ENCODE assay signal across 13 mouse cellular contexts in the genomic region with DNA sequence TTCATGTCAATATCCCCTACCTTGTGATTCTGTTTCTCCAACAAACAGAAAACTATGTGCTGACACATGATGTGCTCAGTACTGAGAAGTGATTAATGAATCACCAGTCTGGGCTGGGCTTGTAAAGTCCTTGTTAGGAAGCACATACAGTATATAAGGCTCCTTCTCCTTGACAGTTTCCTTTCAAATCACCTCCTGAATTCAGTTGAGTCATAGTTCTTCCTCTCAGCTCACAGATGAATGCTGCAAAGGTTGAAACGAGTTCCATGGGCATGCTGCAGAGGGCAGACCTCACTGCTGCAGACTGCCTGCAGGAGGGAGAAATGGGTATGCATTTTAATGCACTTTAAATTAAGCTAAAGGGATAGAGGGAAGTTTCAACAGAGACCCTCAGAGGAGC. TPM values are rescaled to one million over a fixed set of nuclear protein-coding genes. Genes with fewer than 3 reads are reported as not detected.
DNase-seq lines count a peak whose midpoint lies in the region; ATAC-seq and TF ChIP-seq lines count a peak whose summit lies in the region.
"Had no signal": no experiment of that assay in that cellular context is flagged by ENCODE, and none has a peak within 500 bp of the region (broad histone marks: within the 10 kb centered on the region; RNA-seq: fewer than 3 reads in every experiment).

A gene (plus strand): TSS at position 180 of the 400 bp plus-strand sequence.

- H3K27me3 ChIP-seq in hindbrain, postnatal 0 days (ENCODE audit: insufficient read depth, low read length) = no peaks in the 10 kb centered on the region
- no peaks in the 10 kb centered on the region for H3K27me3 ChIP-seq in hindbrain, embryonic 10.5 days (ENCODE audit: insufficient read depth, poor library complexity, severe bottlenecking)
- no peaks in the 10 kb centered on the region for H3K27me3 ChIP-seq in spleen, adult 2 months (ENCODE audit: control insufficient read depth, insufficient read depth, low read length)
- H3K27me3 ChIP-seq: neural tube, embryonic 13.5 days had no signal

- TF ChIP-seq CTCF in hindbrain, postnatal 0 days (IDR thresholded peaks at IDR 0.05; ENCODE audit: low read depth) = peak; percentile 38
- peak; percentile 15; the same call in 1 of the 2 replicates for TF ChIP-seq CTCF in spleen, adult 2 months (IDR thresholded peaks at IDR 0.05; ENCODE audit: extremely low read depth, insufficient read depth, insufficient read length, insufficient replicate concordance)

- no peak for TF ChIP-seq POLR2A in spleen, adult 2 months (IDR thresholded peaks at IDR 0.05; ENCODE audit: low read depth, low read length)

- H3K4me1 ChIP-seq in hindbrain, postnatal 0 days (ENCODE audit: insufficient read depth, low read length) = no peaks in the 10 kb centered on the region
- H3K4me1 ChIP-seq in hindbrain, embryonic 10.5 days (replicated peaks) = no peaks in the 10 kb centered on the region
- no peaks in the 10 kb centered on the region; the same call in 1 of the 2 replicates for H3K4me1 ChIP-seq in spleen, adult 2 months (ENCODE audit: control insufficient read depth, insufficient read depth, insufficient read length)
- H3K4me1 ChIP-seq: neural tube, embryonic 13.5 days had no signal

- 8% methylated on average over 1 of the region's 1 CpGs for WGBS in hindbrain, postnatal 0 days
- WGBS in hindbrain, embryonic 10.5 days = 11% methylated on average over 1 of the region's 1 CpGs
- WGBS in spleen, adult 2 months = 7% methylated on average over 1 of the region's 1 CpGs

- no peak within 1 kb of the TSS for H3K4me2 ChIP-seq in hindbrain, postnatal 0 days (ENCODE audit: low read depth, low read length)
- H3K4me2 ChIP-seq: neural tube, embryonic 13.5 days had no signal

- DNase-seq in hindbrain, postnatal 0 days (ENCODE audit: low spot score) = no peak
- DNase-seq in hindbrain, embryonic 10.5 days (ENCODE audit: low spot score) = no peak
- no peak for DNase-seq in spleen, adult 2 months (ENCODE audit: low read depth in 1 of 2, low spot score in 2 of 2)
- DNase-seq in spleen, adult 12 weeks (ENCODE audit: low spot score) = no peak
- peak; percentile 30 for DNase-seq in kidney, postnatal 10 days
- DNase-seq in urinary bladder, postnatal 14 days (ENCODE audit: low spot score) = no peak
- DNase-seq in thymus, postnatal 4 days = no peak
- no peak for DNase-seq in spleen, postnatal 10 days (ENCODE audit: low spot score in 2 of 2)
- DNase-seq: cerebellum, postnatal 10 days; left cerebral cortex, postnatal 4 days had no signal

- H3K9ac ChIP-seq in hindbrain, postnatal 0 days (replicated peaks; ENCODE audit: low read length) = no peak within 1 kb of the TSS
- H3K9ac ChIP-seq: neural tube, embryonic 13.5 days had no signal

- no peaks in the 10 kb centered on the region for H3K36me3 ChIP-seq in hindbrain, postnatal 0 days (ENCODE audit: insufficient read depth, low read length)
- H3K36me3 ChIP-seq in hindbrain, embryonic 10.5 days = no peaks in the 10 kb centered on the region
- H3K36me3 ChIP-seq in spleen, adult 2 months (ENCODE audit: control insufficient read depth, insufficient read depth, low read length) = no peaks in the 10 kb centered on the region
- H3K36me3 ChIP-seq: neural tube, embryonic 13.5 days had no signal

- no peak for ATAC-seq in hindbrain, postnatal 0 days
- ATAC-seq: hindbrain, embryonic 16.5 days had no signal

- no peaks in the 10 kb centered on the region for H3K9me3 ChIP-seq in hindbrain, postnatal 0 days (ENCODE audit: low read length)
- no peaks in the 10 kb centered on the region for H3K9me3 ChIP-seq in hindbrain, embryonic 10.5 days
- H3K9me3 ChIP-seq: neural tube, embryonic 13.5 days had no signal

- H3K4me3 ChIP-seq in hindbrain, postnatal 0 days (ENCODE audit: low read length) = no peak within 1 kb of the TSS
- no peak within 1 kb of the TSS for H3K4me3 ChIP-seq in hindbrain, embryonic 10.5 days
- no peak within 1 kb of the TSS for H3K4me3 ChIP-seq in spleen, adult 2 months (ENCODE audit: extremely low read depth, insufficient read depth, insufficient read length)
- H3K4me3 ChIP-seq: neural tube, embryonic 13.5 days had no signal

- no peak within 1 kb of the TSS for H3K27ac ChIP-seq in hindbrain, postnatal 0 days
- H3K27ac ChIP-seq in hindbrain, embryonic 10.5 days = no peak within 1 kb of the TSS
- no peak within 1 kb of the TSS for H3K27ac ChIP-seq in spleen, adult 2 months (ENCODE audit: insufficient read depth, low read length)
- H3K27ac ChIP-seq: macrophage; neural tube, embryonic 13.5 days had no signal

RNA-seq across cellular contexts. Expression of the gene that starts here (rescaled TPM):
- total RNA-seq in hindbrain, postnatal 0 days (2014; rRNA removed) = not detected in 2 replicates
- polyA plus RNA-seq in hindbrain, postnatal 0 days (2015; fragmentation: Nextera tagmentation; extraction: Ambion mirVana) = not detected in 2 replicates
- polyA plus RNA-seq in hindbrain, embryonic 10.5 days (2016; fragmentation: Nextera tagmentation; extraction: Ambion mirVana) = not detected in 2 replicates
- not detected in 2 replicates for polyA plus RNA-seq in spleen, adult 2 months (2012; rRNA removed)
- total RNA-seq: left cerebral cortex, postnatal 4 days had no signal
- polyA plus RNA-seq: hindbrain, embryonic 16.5 days; macrophage; neural tube, embryonic 13.5 days had no signal
